Mouse (Mus musculus) neural tube, embryonic 15.5 days (tissue): ENCODE data around the gene Carf. TPM values are rescaled to one million over a fixed set of nuclear protein-coding genes. Genes with fewer than 3 reads are reported as not detected.
"Not testable (repeated sequence)": the region's sequence is repeated elsewhere in the genome, so short reads cannot be mapped to it uniquely, and the experiment has no call there.

Experiments
- ATAC-seq: fragments of 200-750 bp; cut with Nextera tagmentation; 2 replicates; pipeline ENCODE4 v1.8.0; 2017; ENCODE audit warnings: mild to moderate bottlenecking, moderate TSS enrichment, moderate library complexity; ENCODE audit not compliant: low FRiP score
- H3K27ac ChIP-seq: fragments of 300-500 bp; sonication (generic); replicated peaks from 2 replicates; pipeline ENCODE4 v1.5.1; 2015; ENCODE audit warnings: mild to moderate bottlenecking, inconsistent platforms
- H3K27me3 ChIP-seq: fragments of 300-500 bp; sonication (generic); replicated peaks from 2 replicates; pipeline ENCODE4 v1.6.1; 2015; ENCODE audit warnings: inconsistent platforms
- H3K36me3 ChIP-seq: fragments of 300-500 bp; sonication (generic); 2 replicates; pipeline ENCODE4 v1.6.1; 2015; ENCODE audit warnings: inconsistent platforms
- H3K4me1 ChIP-seq: fragments of 300-500 bp; sonication (generic); 2 replicates; pipeline ENCODE4 v1.6.1; 2015; ENCODE audit warnings: inconsistent platforms
- H3K4me2 ChIP-seq: fragments of 300-500 bp; sonication (generic); 2 replicates; pipeline ENCODE4 v1.6.1; 2015; ENCODE audit warnings: inconsistent platforms, mild to moderate bottlenecking, moderate library complexity
- H3K4me3 ChIP-seq: fragments of 300-500 bp; sonication (generic); replicated peaks from 2 replicates; pipeline ENCODE4 v1.5.1; 2015; ENCODE audit warnings: mild to moderate bottlenecking, inconsistent platforms
- H3K9ac ChIP-seq: fragments of 300-500 bp; sonication (generic); replicated peaks from 2 replicates; pipeline ENCODE4 v1.6.1; 2015; ENCODE audit warnings: mild to moderate bottlenecking, inconsistent platforms
- H3K9me3 ChIP-seq: fragments of 300-500 bp; sonication (generic); replicated peaks from 2 replicates; pipeline ENCODE4 v1.6.1; 2016; ENCODE audit warnings: inconsistent platforms
- WGBS: fragments of 180-500 bp; shearing (Covaris S2); methylation state at CpG from one replicate; pipeline ENCODE4 v1.1.7; 2015; ENCODE audit warnings: mixed read lengths; 5-methylcytosine and 5-hydroxymethylcytosine counted together
- polyA plus RNA-seq: library from polyadenylated mRNA; unstranded; fragments of >200 nt; fragmentation: Nextera tagmentation; extraction: Ambion mirVana; gene quantifications from 2 replicates; pipeline ENCODE4 v1.2.1, GENCODE M21; 2015

Gene Carf
- polyA plus RNA-seq, result 7.2 and 7.4 TPM in 2 replicates

DNA sequence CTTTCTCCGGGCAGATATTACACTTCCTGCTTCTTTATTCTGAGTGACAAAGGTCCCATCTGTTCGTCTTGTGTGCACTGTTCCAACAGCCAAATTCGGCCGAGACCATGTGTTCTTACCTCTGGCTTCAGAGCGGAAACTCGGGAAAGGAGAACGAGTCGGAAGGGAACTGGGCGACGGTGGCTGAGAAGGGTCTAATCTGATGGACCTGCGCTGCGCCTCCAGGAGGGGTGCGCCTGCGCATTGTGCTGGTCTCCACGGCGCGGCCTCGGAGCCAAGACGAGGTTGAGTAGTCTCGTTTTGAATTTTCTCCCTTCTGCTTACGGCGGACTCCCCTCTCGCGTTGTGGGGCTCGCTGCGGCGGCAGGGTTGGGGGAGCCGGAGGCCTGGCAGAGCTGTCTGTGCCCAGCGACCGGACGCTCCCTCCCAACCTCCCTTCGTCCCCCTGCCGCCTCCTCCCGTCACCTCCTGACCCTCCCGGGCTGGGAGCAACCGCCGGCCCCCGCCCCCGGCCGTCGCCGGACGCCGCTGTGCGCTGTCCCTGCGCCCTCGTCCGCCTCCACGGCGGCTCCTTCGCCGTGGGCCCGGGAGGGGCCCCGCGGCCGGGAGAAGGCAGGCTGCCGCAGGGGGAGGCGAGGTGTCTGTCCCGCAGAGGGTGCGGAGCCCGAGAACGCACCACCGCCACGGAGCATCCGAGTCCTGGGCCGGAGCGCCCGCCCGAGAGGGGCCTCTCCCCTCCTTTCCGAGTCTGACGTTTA lies at the start of gene Carf, which contains the start of gene Wdr12:
TSS of gene Carf (plus strand) at position 224 of the 758 bp plus-strand sequence.
TSS of gene Wdr12 (minus strand) at position 622 of the 758 bp plus-strand sequence.
- peak; percentile 96 for ATAC-seq
- Histone ChIP-seq H3K4me2 (peak within 1 kb of the TSS; percentile 76), H3K9ac (peak within 1 kb of the TSS; percentile 97), H3K36me3 (peaks cover 9% of the 10 kb centered on the region), H3K4me3 (peak within 1 kb of the TSS; percentile 83), H3K9me3 (no peaks in the 10 kb centered on the region), H3K27me3 (no peaks in the 10 kb centered on the region), H3K4me1 (peaks cover 20% of the 10 kb centered on the region), H3K27ac (peak within 1 kb of the TSS; percentile 99)
- WGBS, result under 1% methylated on average over 70 of the region's 71 CpGs

DNA sequence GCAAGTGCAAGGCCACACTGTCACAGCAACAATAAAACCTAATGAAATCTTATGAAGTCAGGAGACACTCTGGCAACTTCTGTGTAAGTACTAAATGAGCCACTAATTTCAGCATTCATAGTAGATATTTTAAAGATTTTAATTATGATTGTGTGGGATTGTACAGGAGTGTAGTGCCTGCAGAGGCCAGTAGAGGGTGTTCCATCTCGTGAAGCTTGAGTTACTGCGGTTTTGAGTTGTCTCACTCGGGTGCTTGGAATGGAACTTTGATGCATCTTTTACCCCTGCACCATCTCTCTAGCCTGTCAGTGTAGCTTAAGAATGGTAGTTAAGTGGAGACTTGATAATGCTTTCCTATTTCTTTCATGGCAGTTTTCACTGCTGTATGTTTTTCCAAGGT lies 43.4 kb upstream of the Carf start:
- H3K4me3 ChIP-seq, result no peak overlapping the region
- no peak overlapping the region for H3K27ac ChIP-seq
- H3K4me2 ChIP-seq, result no peak overlapping the region
- WGBS, result 41% methylated on average over 3 of the region's 3 CpGs
- no peaks in the 10 kb centered on the region for H3K4me1 ChIP-seq
- H3K9ac ChIP-seq, result no peak overlapping the region
- no peak for ATAC-seq
- H3K27me3 ChIP-seq, result no peaks in the 10 kb centered on the region
- H3K9me3 ChIP-seq, result no peaks in the 10 kb centered on the region
- no peaks in the 10 kb centered on the region for H3K36me3 ChIP-seq

GRCm38 (mm10) chr1:60056310-60056709 lies 41.7 kb upstream of the Carf start:
- Histone ChIP-seq H3K4me2 (no peak overlapping the region), H3K27ac (no peak overlapping the region), H3K4me3 (no peak overlapping the region), H3K4me1 (no peaks in the 10 kb centered on the region), H3K27me3 (no peaks in the 10 kb centered on the region), H3K9me3 (no peaks in the 10 kb centered on the region), H3K36me3 (no peaks in the 10 kb centered on the region), H3K9ac (no peak overlapping the region)
- no peak for ATAC-seq
- 87% methylated on average over 3 of the region's 3 CpGs for WGBS

DNA sequence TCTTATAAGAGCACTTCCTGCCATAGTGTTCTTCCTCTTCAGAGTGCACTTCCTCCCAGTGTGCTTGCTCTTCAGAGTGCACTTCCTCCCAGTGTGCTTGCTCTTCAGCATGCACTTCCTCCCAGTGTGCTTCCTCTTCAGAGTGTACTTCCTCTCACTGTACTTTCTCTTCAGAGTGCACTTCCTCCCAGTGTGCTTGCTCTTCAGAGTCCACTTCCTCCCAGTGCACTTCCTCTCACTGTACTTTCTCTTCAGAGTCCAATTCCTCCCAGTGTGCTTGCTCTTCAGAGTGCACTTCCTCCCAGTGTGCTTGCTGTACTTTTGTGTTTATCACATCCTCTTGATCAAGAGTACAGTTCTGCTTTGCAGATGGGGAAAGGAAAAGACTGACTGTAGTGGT lies 27.3 kb upstream of the Carf start:
- not testable (repeated sequence) for H3K4me2 ChIP-seq, H3K4me1 ChIP-seq, ATAC-seq

GRCm38 (mm10) chr1:60074935-60075334 lies 23.1 kb upstream of the Carf start:
- ATAC-seq, result no peak
- Histone ChIP-seq H3K36me3 (peaks cover 19% of the 10 kb centered on the region), H3K4me1 (no peaks in the 10 kb centered on the region), H3K4me3 (no peak overlapping the region), H3K27ac (no peak overlapping the region), H3K9ac (no peak overlapping the region), H3K9me3 (no peaks in the 10 kb centered on the region), H3K27me3 (no peaks in the 10 kb centered on the region), H3K4me2 (no peak overlapping the region)
- WGBS, result 68% methylated on average over 2 of the region's 2 CpGs

More for the DNA sequence above, 27.3 kb upstream of the Carf start:
- H3K36me3 ChIP-seq, H3K27me3 ChIP-seq, H3K4me3 ChIP-seq, H3K9me3 ChIP-seq, H3K27ac ChIP-seq, H3K9ac ChIP-seq: not testable (repeated sequence)

DNA sequence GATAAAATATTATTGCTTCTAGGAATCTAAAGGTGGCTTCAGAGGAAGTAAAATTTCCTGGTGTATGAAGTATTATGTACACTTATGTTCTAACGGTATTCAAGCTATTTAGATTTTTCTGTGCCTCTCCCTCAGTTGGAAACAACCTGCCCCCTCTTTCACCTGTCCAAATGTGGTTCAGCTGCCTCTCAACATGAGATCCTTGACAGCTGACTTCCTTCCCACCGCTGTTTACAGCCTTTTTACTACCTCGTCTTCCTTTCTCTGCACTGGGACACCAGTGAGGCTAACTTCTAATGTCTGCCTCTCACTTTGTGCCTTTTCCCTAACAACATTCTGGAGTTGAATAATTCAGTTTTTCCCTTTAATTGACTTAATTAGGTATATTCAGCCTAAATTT lies 22.5 kb upstream of the Carf start:
- no peak for ATAC-seq

DNA sequence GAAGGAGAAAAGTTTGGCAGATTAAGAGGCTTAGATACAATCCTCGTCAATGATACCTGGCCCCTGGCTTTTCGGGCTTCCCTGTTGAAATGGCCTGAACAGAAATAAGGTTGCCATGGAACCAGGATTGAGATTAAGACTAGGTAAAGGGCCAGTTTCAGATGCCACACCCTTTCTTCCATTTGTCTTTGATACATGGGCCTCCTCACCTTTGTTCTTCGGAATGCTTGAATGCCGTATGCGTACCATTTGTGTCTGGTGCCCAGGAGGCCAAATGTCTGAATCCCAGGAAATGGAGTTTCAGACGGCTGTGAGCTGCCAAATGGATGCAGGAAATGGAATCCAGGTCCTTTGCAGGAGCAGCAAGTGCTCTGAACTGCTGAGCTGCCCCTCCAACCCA lies 21.6 kb upstream of the Carf start:
- H3K9me3 ChIP-seq, result no peaks in the 10 kb centered on the region
- H3K4me2 ChIP-seq, result no peak overlapping the region
- H3K4me3 ChIP-seq, result no peak overlapping the region
- H3K36me3 ChIP-seq, result peaks cover 27% of the 10 kb centered on the region
- H3K9ac ChIP-seq, result no peak overlapping the region
- ATAC-seq, result no peak
- H3K27me3 ChIP-seq, result no peaks in the 10 kb centered on the region
- 86% methylated on average over 6 of the region's 6 CpGs for WGBS
- no peak overlapping the region for H3K27ac ChIP-seq
- H3K4me1 ChIP-seq, result no peaks in the 10 kb centered on the region

More for the DNA sequence above, 22.5 kb upstream of the Carf start:
- peaks cover 25% of the 10 kb centered on the region for H3K36me3 ChIP-seq
- H3K27ac ChIP-seq, result no peak overlapping the region
- no peaks in the 10 kb centered on the region for H3K4me1 ChIP-seq
- H3K4me3 ChIP-seq, result no peak overlapping the region
- no peak overlapping the region for H3K9ac ChIP-seq
- 64% methylated on average over 3 of the region's 3 CpGs for WGBS
- H3K9me3 ChIP-seq, result no peaks in the 10 kb centered on the region
- no peak overlapping the region for H3K4me2 ChIP-seq
- no peaks in the 10 kb centered on the region for H3K27me3 ChIP-seq

GRCm38 (mm10) chr1:60096572-60097276 lies 1.3 kb upstream of the Carf start:
- H3K27me3 ChIP-seq, result no peaks in the 10 kb centered on the region
- WGBS, result 11% methylated on average over 13 of the region's 13 CpGs

GRCm38 (mm10) chr1:60097277-60098023 lies 597 bp upstream of the Carf start:
- H3K27ac ChIP-seq, result peak overlapping the region; percentile 99
- peak overlapping the region; percentile 76 for H3K4me2 ChIP-seq
- under 1% methylated on average over 25 of the region's 25 CpGs for WGBS
- peak; percentile 93 for ATAC-seq
- peak overlapping the region; percentile 63 for H3K9ac ChIP-seq
- peaks cover 20% of the 10 kb centered on the region for H3K4me1 ChIP-seq
- peak overlapping the region; percentile 83 for H3K4me3 ChIP-seq
- peaks cover 14% of the 10 kb centered on the region for H3K36me3 ChIP-seq
- H3K9me3 ChIP-seq, result no peaks in the 10 kb centered on the region
- no peaks in the 10 kb centered on the region for H3K27me3 ChIP-seq

More at GRCm38 (mm10) chr1:60096572-60097276, 1.3 kb upstream of the Carf start:
- peak overlapping the region; percentile 76 for H3K4me2 ChIP-seq
- ATAC-seq, result no peak
- peak overlapping the region; percentile 63 for H3K9ac ChIP-seq
- H3K4me1 ChIP-seq, result peaks cover 20% of the 10 kb centered on the region
- peaks cover 20% of the 10 kb centered on the region for H3K36me3 ChIP-seq
- no peak overlapping the region for H3K27ac ChIP-seq
- peak overlapping the region; percentile 83 for H3K4me3 ChIP-seq
- no peaks in the 10 kb centered on the region for H3K9me3 ChIP-seq

DNA sequence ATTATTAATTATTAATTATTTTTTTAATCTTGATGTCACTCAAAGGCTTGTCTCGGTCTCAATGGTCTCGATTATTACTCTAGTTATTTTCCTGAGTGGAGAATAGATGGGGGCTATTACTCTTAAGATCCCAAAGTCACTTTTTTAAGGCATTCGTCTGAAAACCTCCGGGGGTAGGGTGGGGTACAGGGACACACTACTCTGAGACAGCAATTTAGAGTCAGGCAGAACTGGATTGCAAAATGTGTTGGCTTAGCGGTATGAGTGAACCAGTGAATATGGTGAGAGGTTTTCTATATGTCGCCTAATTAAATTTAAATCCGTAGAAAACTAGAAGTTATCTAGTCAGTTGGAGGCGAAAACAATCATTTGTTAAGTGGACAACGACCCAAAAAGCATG lies 792 bp downstream of the Carf start:
- ATAC-seq, result peak; percentile 7; the same call in 1 of the 2 replicates
- Histone ChIP-seq H3K27me3 (no peaks in the 10 kb centered on the region), H3K4me3 (peak overlapping the region; percentile 83), H3K36me3 (peaks cover 5% of the 10 kb centered on the region), H3K4me2 (peak overlapping the region; percentile 76), H3K4me1 (peaks cover 20% of the 10 kb centered on the region), H3K9ac (peak overlapping the region; percentile 97), H3K27ac (peak overlapping the region; percentile 99), H3K9me3 (no peaks in the 10 kb centered on the region)
- WGBS, result 10% methylated on average over 9 of the region's 9 CpGs

DNA sequence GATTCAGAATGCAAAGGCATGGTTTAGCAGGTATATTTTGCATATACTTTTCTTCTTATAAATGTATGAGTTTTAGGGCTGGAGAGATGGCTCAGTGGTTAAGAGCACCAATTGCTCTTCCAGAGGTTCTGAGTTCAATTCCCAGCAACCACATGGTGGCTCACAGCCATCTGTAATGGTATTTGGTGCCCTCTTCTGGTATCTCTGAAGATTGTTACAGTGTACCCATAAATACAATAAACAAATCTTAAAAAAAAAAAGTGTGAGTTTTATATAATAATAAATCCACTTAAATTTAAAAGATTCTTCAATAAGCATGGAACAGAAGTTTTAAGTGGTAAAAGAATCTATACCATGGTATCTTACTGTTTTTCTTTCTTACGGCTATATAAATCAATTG lies 6.5 kb downstream of the Carf start:
- no peak overlapping the region for H3K9ac ChIP-seq
- H3K4me3 ChIP-seq, result no peak overlapping the region
- no peak for ATAC-seq
- no peaks in the 10 kb centered on the region for H3K9me3 ChIP-seq
- no peaks in the 10 kb centered on the region for H3K27me3 ChIP-seq
- WGBS, result 98% methylated on average over 1 of the region's 1 CpGs
- no peaks in the 10 kb centered on the region for H3K4me1 ChIP-seq
- peaks cover 15% of the 10 kb centered on the region for H3K36me3 ChIP-seq
- H3K27ac ChIP-seq, result no peak overlapping the region
- no peak overlapping the region for H3K4me2 ChIP-seq
